Mouse (Mus musculus) forebrain, embryonic 16.5 days (tissue): ENCODE data around the gene Ids. TPM values are rescaled to one million over a fixed set of nuclear protein-coding genes. Genes with fewer than 3 reads are reported as not detected.

Experiments
- ATAC-seq: fragments of 200-750 bp; cut with Nextera tagmentation; 2 replicates; pipeline ENCODE4 v1.8.0; 2017; ENCODE audit warnings: mild to moderate bottlenecking, moderate library complexity
- H3K27ac ChIP-seq: fragments of 300-500 bp; sonication (generic); 2 replicates; pipeline ENCODE4 v1.5.1; 2014; ENCODE audit warnings: low read length, control low read depth
- H3K27me3 ChIP-seq: fragments of 300-500 bp; sonication (generic); replicated peaks from 2 replicates; pipeline ENCODE4 v1.6.1; 2014; ENCODE audit warnings: low read length; ENCODE audit not compliant: control insufficient read depth, insufficient read depth
- H3K36me3 ChIP-seq: fragments of 300-500 bp; sonication (generic); 2 replicates; pipeline ENCODE4 v1.6.1; 2014; ENCODE audit not compliant: control insufficient read depth, insufficient read depth
- H3K4me1 ChIP-seq: fragments of 300-500 bp; sonication (generic); replicated peaks from 2 replicates; pipeline ENCODE4 v1.6.1; 2014; ENCODE audit warnings: low read length; ENCODE audit not compliant: control insufficient read depth, insufficient read depth
- H3K4me2 ChIP-seq: fragments of 300-500 bp; sonication (generic); 2 replicates; pipeline ENCODE4 v1.6.1; 2014; ENCODE audit warnings: mild to moderate bottlenecking, low read length, control low read depth
- H3K4me3 ChIP-seq: fragments of 300-500 bp; sonication (generic); replicated peaks from 2 replicates; pipeline ENCODE4 v1.5.1; 2014; ENCODE audit warnings: mild to moderate bottlenecking, low read length, control low read depth
- H3K9ac ChIP-seq: fragments of 300-500 bp; sonication (generic); replicated peaks from 2 replicates; pipeline ENCODE4 v1.6.1; 2014; ENCODE audit warnings: low read depth, low read length, control low read depth
- H3K9me3 ChIP-seq: fragments of 300-500 bp; sonication (generic); 2 replicates; pipeline ENCODE4 v1.6.1; 2016; ENCODE audit warnings: low read length; ENCODE audit not compliant: control insufficient read depth
- WGBS: fragments of 180-500 bp; shearing (Covaris S2); extraction: QIAGEN DNeasy Blood & Tissue Kit; methylation state at CpG from one replicate; pipeline ENCODE4 v1.1.7; 2014; 5-methylcytosine and 5-hydroxymethylcytosine counted together
- polyA plus RNA-seq: library from polyadenylated mRNA; unstranded; fragments of >200 nt; fragmentation: Nextera tagmentation; extraction: Ambion mirVana; gene quantifications from 2 replicates; pipeline ENCODE4 v1.2.1, GENCODE M21; 2015

Ids gene
- polyA plus RNA-seq, 1 experiment from 2014 or later, result 16.1 TPM

- no peaks in the 10 kb centered on the region for H3K36me3 ChIP-seq
- no peaks in the 10 kb centered on the region for H3K9me3 ChIP-seq
- 84% methylated on average over 7 of the region's 7 CpGs for WGBS
- no peaks in the 10 kb centered on the region for H3K27me3 ChIP-seq
- peaks cover 7% of the 10 kb centered on the region for H3K4me1 ChIP-seq
- ATAC-seq, result no peak
- H3K4me3 ChIP-seq, result peak overlapping the region; percentile 56; the same call in 1 of the 2 replicates
- H3K9ac ChIP-seq, result no peak overlapping the region
- no peak overlapping the region for H3K27ac ChIP-seq
- H3K4me2 ChIP-seq, result peak overlapping the region; percentile 46
Measured at GRCm38 (mm10) chrX:70362985-70363384, 1.9 kb downstream of the Ids start.

GRCm38 (mm10) chrX:70330202-70330843 lies 34.6 kb downstream of the Ids start:
- no peaks in the 10 kb centered on the region for H3K9me3 ChIP-seq
- H3K4me3 ChIP-seq, result no peak overlapping the region
- H3K36me3 ChIP-seq, result no peaks in the 10 kb centered on the region
- H3K4me2 ChIP-seq, result no peak overlapping the region
- no peaks in the 10 kb centered on the region for H3K27me3 ChIP-seq
- no peaks in the 10 kb centered on the region for H3K4me1 ChIP-seq
- 14% methylated on average over 6 of the region's 6 CpGs for WGBS
- no peak overlapping the region for H3K27ac ChIP-seq
- peak; percentile 83 for ATAC-seq
- H3K9ac ChIP-seq, result no peak overlapping the region

GRCm38 (mm10) chrX:70328530-70329143 lies 36.2 kb downstream of the Ids start:
- Histone ChIP-seq H3K9me3 (no peaks in the 10 kb centered on the region), H3K36me3 (no peaks in the 10 kb centered on the region), H3K27ac (peak overlapping the region; percentile 48; the same call in 1 of the 2 replicates), H3K4me3 (no peak overlapping the region), H3K4me1 (no peaks in the 10 kb centered on the region), H3K4me2 (no peak overlapping the region), H3K9ac (no peak overlapping the region), H3K27me3 (no peaks in the 10 kb centered on the region)
- peak; percentile 78 for ATAC-seq
- WGBS, result 29% methylated on average over 2 of the region's 2 CpGs

- no peaks in the 10 kb centered on the region for H3K9me3 ChIP-seq
- no peak overlapping the region for H3K4me2 ChIP-seq
- H3K36me3 ChIP-seq, result no peaks in the 10 kb centered on the region
- no peaks in the 10 kb centered on the region for H3K27me3 ChIP-seq
- H3K27ac ChIP-seq, result no peak overlapping the region
- no peaks in the 10 kb centered on the region for H3K4me1 ChIP-seq
- no peak overlapping the region for H3K9ac ChIP-seq
- no peak for ATAC-seq
- H3K4me3 ChIP-seq, result no peak overlapping the region
- WGBS, result 59% methylated on average over 1 of the region's 1 CpGs
Measured at GRCm38 (mm10) chrX:70327656-70328055, 37.2 kb downstream of the Ids start.

- no peaks in the 10 kb centered on the region for H3K27me3 ChIP-seq
- no peak overlapping the region for H3K27ac ChIP-seq
- WGBS, result 24% methylated on average over 2 of the region's 2 CpGs
- no peaks in the 10 kb centered on the region for H3K4me1 ChIP-seq
- H3K9ac ChIP-seq, result no peak overlapping the region
- no peak for ATAC-seq
- no peaks in the 10 kb centered on the region for H3K9me3 ChIP-seq
- H3K4me2 ChIP-seq, result no peak overlapping the region
- H3K4me3 ChIP-seq, result no peak overlapping the region
- no peaks in the 10 kb centered on the region for H3K36me3 ChIP-seq
Measured at GRCm38 (mm10) chrX:70319254-70319653, 45.6 kb downstream of the Ids start.

- no peaks in the 10 kb centered on the region for H3K4me1 ChIP-seq
- H3K27me3 ChIP-seq, result no peaks in the 10 kb centered on the region
- no peak overlapping the region for H3K4me3 ChIP-seq
- H3K4me2 ChIP-seq, result no peak overlapping the region
- H3K27ac ChIP-seq, result peak overlapping the region; percentile 18; the same call in 1 of the 2 replicates
- no peaks in the 10 kb centered on the region for H3K9me3 ChIP-seq
- H3K36me3 ChIP-seq, result no peaks in the 10 kb centered on the region
- 67% methylated on average over 3 of the region's 3 CpGs for WGBS
- H3K9ac ChIP-seq, result no peak overlapping the region
- ATAC-seq, result peak; percentile 75
Measured at GRCm38 (mm10) chrX:70314949-70315641, 49.8 kb downstream of the Ids start.

Other genes starting within 250 kb of the Ids start
- gene 1110012L19Rik, start 20.8 kb upstream of the Ids start, polyA plus RNA-seq, result 39.1 and 42.6 TPM in 2 replicates
- gene Tmem185a, start 112.1 kb upstream of the Ids start, polyA plus RNA-seq, result 46.9 and 55.2 TPM in 2 replicates